Mouse (Mus musculus) forebrain, embryonic 13.5 days (tissue): ENCODE data around the gene Hist1h2bk. TPM values are rescaled to one million over a fixed set of nuclear protein-coding genes. Genes with fewer than 3 reads are reported as not detected.

Source experiments
- ATAC-seq: fragments of 200-750 bp; cut with Nextera tagmentation; 2 replicates; pipeline ENCODE4 v1.8.0; 2017
- H3K27ac ChIP-seq: fragments of 300-500 bp; sonication (generic); 2 replicates; pipeline ENCODE4 v1.5.1; 2015; ENCODE audit warnings: inconsistent platforms, mild to moderate bottlenecking, moderate library complexity
- H3K27me3 ChIP-seq: fragments of 300-500 bp; sonication (generic); 2 replicates; pipeline ENCODE4 v1.6.1; 2015; ENCODE audit warnings: mild to moderate bottlenecking, inconsistent platforms
- H3K36me3 ChIP-seq: fragments of 300-500 bp; sonication (generic); 2 replicates; pipeline ENCODE4 v1.6.1; 2015; ENCODE audit warnings: mild to moderate bottlenecking, inconsistent platforms; ENCODE audit not compliant: poor library complexity, severe bottlenecking
- H3K4me1 ChIP-seq: fragments of 300-500 bp; sonication (generic); 2 replicates; pipeline ENCODE4 v1.6.1; 2015; ENCODE audit warnings: inconsistent platforms
- H3K4me2 ChIP-seq: fragments of 300-500 bp; sonication (generic); 2 replicates; pipeline ENCODE4 v1.6.1; 2015; ENCODE audit warnings: inconsistent platforms, mild to moderate bottlenecking, moderate library complexity
- H3K4me3 ChIP-seq: fragments of 300-500 bp; sonication (generic); 2 replicates; pipeline ENCODE4 v1.5.1; 2015; ENCODE audit warnings: mild to moderate bottlenecking, inconsistent platforms
- H3K9ac ChIP-seq: fragments of 300-500 bp; sonication (generic); 2 replicates; pipeline ENCODE4 v1.6.1; 2015; ENCODE audit warnings: mild to moderate bottlenecking, inconsistent platforms
- H3K9me3 ChIP-seq: fragments of 300-500 bp; sonication (generic); replicated peaks from 2 replicates; pipeline ENCODE4 v1.6.1; 2016; ENCODE audit warnings: inconsistent platforms
- WGBS: fragments of 180-500 bp; shearing (Covaris S2); methylation state at CpG from one replicate; pipeline ENCODE4 v1.1.7; 2015; 5-methylcytosine and 5-hydroxymethylcytosine counted together
- polyA plus RNA-seq: library from polyadenylated mRNA; unstranded; fragments of >200 nt; fragmentation: Nextera tagmentation; extraction: Ambion mirVana; gene quantifications from 2 replicates; pipeline ENCODE4 v1.2.1, GENCODE M21; 2015

The Hist1h2bk gene
- polyA plus RNA-seq, 1 experiment from 2014 or later = 7.5 TPM

GRCm38 (mm10) chr13:22001346-22001745, 34.3 kb upstream of the Hist1h2bk start:
- Histone ChIP-seq H3K4me1 (peaks cover 16% of the 10 kb centered on the region), H3K27ac (no peak overlapping the region), H3K9me3 (no peaks in the 10 kb centered on the region), H3K9ac (no peak overlapping the region), H3K4me2 (no peak overlapping the region), H3K4me3 (no peak overlapping the region), H3K36me3 (no peaks in the 10 kb centered on the region), H3K27me3 (peaks cover 100% of the 10 kb centered on the region)
- ATAC-seq = no peak
- 66% methylated on average over 2 of the region's 2 CpGs for WGBS

- no peak overlapping the region for H3K9ac ChIP-seq
- ATAC-seq = no peak
- no peak overlapping the region for H3K27ac ChIP-seq
- H3K36me3 ChIP-seq = no peaks in the 10 kb centered on the region
- H3K27me3 ChIP-seq = peaks cover 100% of the 10 kb centered on the region
- peaks cover 18% of the 10 kb centered on the region for H3K4me1 ChIP-seq
- H3K9me3 ChIP-seq = no peaks in the 10 kb centered on the region
- 37% methylated on average over 5 of the region's 5 CpGs for WGBS
- H3K4me2 ChIP-seq = no peak overlapping the region
- no peak overlapping the region for H3K4me3 ChIP-seq
Observed at GRCm38 (mm10) chr13:22001823-22002222, 33.8 kb upstream of the Hist1h2bk start.

GRCm38 (mm10) chr13:22005605-22006333, 29.9 kb upstream of the Hist1h2bk start:
- no peaks in the 10 kb centered on the region for H3K36me3 ChIP-seq
- no peaks in the 10 kb centered on the region for H3K9me3 ChIP-seq
- peak overlapping the region; percentile 60 for H3K9ac ChIP-seq
- peak overlapping the region; percentile 84 for H3K4me2 ChIP-seq
- WGBS = under 1% methylated on average over 45 of the region's 45 CpGs
- ATAC-seq = peak; percentile 76
- peaks cover 100% of the 10 kb centered on the region for H3K27me3 ChIP-seq
- no peak overlapping the region for H3K27ac ChIP-seq
- H3K4me1 ChIP-seq = peaks cover 20% of the 10 kb centered on the region
- H3K4me3 ChIP-seq = peak overlapping the region; percentile 46

- H3K4me3 ChIP-seq = peak overlapping the region; percentile 46
- H3K27ac ChIP-seq = no peak overlapping the region
- peak; percentile 79 for ATAC-seq
- peaks cover 98% of the 10 kb centered on the region for H3K27me3 ChIP-seq
- peak overlapping the region; percentile 84 for H3K4me2 ChIP-seq
- H3K9me3 ChIP-seq = no peaks in the 10 kb centered on the region
- WGBS = 1% methylated on average over 38 of the region's 38 CpGs
- H3K36me3 ChIP-seq = no peaks in the 10 kb centered on the region
- H3K9ac ChIP-seq = peak overlapping the region; percentile 60; the same call in 1 of the 2 replicates
- H3K4me1 ChIP-seq = peaks cover 20% of the 10 kb centered on the region
Observed at GRCm38 (mm10) chr13:22006334-22007120, 29.1 kb upstream of the Hist1h2bk start.

- Histone ChIP-seq H3K36me3 (no peaks in the 10 kb centered on the region), H3K4me3 (peak overlapping the region; percentile 46), H3K9ac (peak overlapping the region; percentile 45; the same call in 1 of the 2 replicates), H3K27ac (no peak overlapping the region), H3K9me3 (no peaks in the 10 kb centered on the region), H3K4me2 (peak overlapping the region; percentile 84), H3K4me1 (peaks cover 20% of the 10 kb centered on the region), H3K27me3 (peaks cover 96% of the 10 kb centered on the region)
- ATAC-seq = no peak
- 2% methylated on average over 18 of the region's 18 CpGs for WGBS
Observed at GRCm38 (mm10) chr13:22007121-22007510, 28.6 kb upstream of the Hist1h2bk start.

- no peak for ATAC-seq
- peaks cover 96% of the 10 kb centered on the region for H3K27me3 ChIP-seq
- H3K4me2 ChIP-seq = no peak overlapping the region
- H3K36me3 ChIP-seq = no peaks in the 10 kb centered on the region
- no peak overlapping the region for H3K9ac ChIP-seq
- no peak overlapping the region for H3K27ac ChIP-seq
- no peak overlapping the region for H3K4me3 ChIP-seq
- peaks cover 20% of the 10 kb centered on the region for H3K4me1 ChIP-seq
- whole genome bisulfite sequencing = 54% methylated on average over 7 of the region's 7 CpGs
- no peaks in the 10 kb centered on the region for H3K9me3 ChIP-seq
Observed at GRCm38 (mm10) chr13:22007872-22008271, 27.8 kb upstream of the Hist1h2bk start.

GRCm38 (mm10) chr13:22008707-22009106, 27.0 kb upstream of the Hist1h2bk start:
- Histone ChIP-seq H3K27ac (no peak overlapping the region), H3K4me3 (no peak overlapping the region)

GRCm38 (mm10) chr13:22009642-22010041, 26.0 kb upstream of the Hist1h2bk start, which contains the start of gene Prss16:
Gene Prss16, minus strand, starts transcription at chr13:22009742.
- no peak for ATAC-seq
- Histone ChIP-seq H3K9me3 (no peaks in the 10 kb centered on the region), H3K9ac (no peak within 1 kb of the TSS), H3K4me2 (no peak within 1 kb of the TSS), H3K36me3 (no peaks in the 10 kb centered on the region), H3K27ac (no peak within 1 kb of the TSS), H3K4me3 (no peak within 1 kb of the TSS), H3K27me3 (peaks cover 94% of the 10 kb centered on the region), H3K4me1 (peaks cover 23% of the 10 kb centered on the region)
- 36% methylated on average over 7 of the region's 7 CpGs for WGBS

More at GRCm38 (mm10) chr13:22008707-22009106, 27.0 kb upstream of the Hist1h2bk start:
- Histone ChIP-seq H3K4me2 (no peak overlapping the region), H3K27me3 (peaks cover 94% of the 10 kb centered on the region), H3K9ac (no peak overlapping the region), H3K9me3 (no peaks in the 10 kb centered on the region), H3K4me1 (peaks cover 20% of the 10 kb centered on the region), H3K36me3 (no peaks in the 10 kb centered on the region)
- 73% methylated on average over 3 of the region's 3 CpGs for WGBS
- no peak for ATAC-seq

GRCm38 (mm10) chr13:22013716-22014115, 22.0 kb upstream of the Hist1h2bk start:
- WGBS = 17% methylated on average over 13 of the region's 13 CpGs
- H3K27me3 ChIP-seq = peaks cover 89% of the 10 kb centered on the region
- H3K4me1 ChIP-seq = peaks cover 3% of the 10 kb centered on the region; the same call in 1 of the 2 replicates
- no peak overlapping the region for H3K4me3 ChIP-seq
- H3K27ac ChIP-seq = no peak overlapping the region
- H3K9me3 ChIP-seq = no peaks in the 10 kb centered on the region
- no peak overlapping the region for H3K4me2 ChIP-seq
- H3K9ac ChIP-seq = no peak overlapping the region
- ATAC-seq = no peak
- H3K36me3 ChIP-seq = no peaks in the 10 kb centered on the region

GRCm38 (mm10) chr13:22014411-22014845, 21.2 kb upstream of the Hist1h2bk start:
- no peak overlapping the region for H3K27ac ChIP-seq
- H3K4me1 ChIP-seq = peaks cover 3% of the 10 kb centered on the region; the same call in 1 of the 2 replicates
- no peaks in the 10 kb centered on the region for H3K9me3 ChIP-seq
- H3K27me3 ChIP-seq = peaks cover 89% of the 10 kb centered on the region
- peak overlapping the region; percentile 13 for H3K4me3 ChIP-seq
- ATAC-seq = no peak
- H3K36me3 ChIP-seq = no peaks in the 10 kb centered on the region
- peak overlapping the region; percentile 38 for H3K4me2 ChIP-seq
- WGBS = 14% methylated on average over 17 of the region's 17 CpGs
- no peak overlapping the region for H3K9ac ChIP-seq

GRCm38 (mm10) chr13:22015479-22016450, 19.9 kb upstream of the Hist1h2bk start:
- Histone ChIP-seq H3K36me3 (no peaks in the 10 kb centered on the region), H3K9ac (no peak overlapping the region), H3K4me2 (no peak overlapping the region), H3K27me3 (peaks cover 82% of the 10 kb centered on the region), H3K27ac (no peak overlapping the region), H3K4me3 (no peak overlapping the region), H3K4me1 (peaks cover 11% of the 10 kb centered on the region; the same call in 1 of the 2 replicates), H3K9me3 (no peaks in the 10 kb centered on the region)
- WGBS = 14% methylated on average over 27 of the region's 27 CpGs
- ATAC-seq = peak; percentile 60; the same call in 1 of the 2 replicates
